Comparison of ENCODE assay signal across 8 mouse cellular contexts in the genomic region with DNA sequence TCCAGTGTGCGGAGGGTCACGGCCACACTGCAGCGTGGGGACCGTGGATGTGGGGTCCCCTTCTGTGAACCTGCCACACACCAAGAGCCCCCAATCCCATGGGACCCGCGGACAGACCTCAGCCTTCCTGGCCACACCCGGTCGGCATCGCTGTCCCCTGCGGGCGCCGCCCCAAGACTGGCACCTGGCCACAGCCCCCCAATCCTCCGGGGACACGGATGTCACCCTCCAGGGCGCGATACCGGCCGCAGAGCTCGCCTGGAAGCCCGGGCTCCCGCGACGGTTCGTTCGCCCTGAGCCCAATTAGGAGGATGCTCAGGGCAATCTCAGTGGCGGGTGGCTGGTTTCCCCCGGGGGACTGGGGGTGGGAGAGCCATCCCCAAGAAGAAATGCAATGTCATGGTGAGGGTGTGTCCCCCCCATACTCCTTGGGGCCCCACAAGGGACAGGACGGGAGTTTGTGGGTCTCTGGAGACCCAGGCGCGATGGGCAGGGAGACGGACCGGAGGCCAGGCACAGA. TPM values are rescaled to one million over a fixed set of nuclear protein-coding genes. Genes with fewer than 3 reads are reported as not detected.
DNase-seq lines count a peak whose midpoint lies in the region; ATAC-seq and TF ChIP-seq lines count a peak whose summit lies in the region.

No protein-coding gene starts in this region.

- H3K36me3 ChIP-seq in kidney, embryonic 14.5 days (ENCODE audit: control insufficient read depth, insufficient read depth, low read length) = no peaks in the 10 kb centered on the region
- no peaks in the 10 kb centered on the region for H3K36me3 ChIP-seq in kidney, adult 2 months (ENCODE audit: control insufficient read depth, insufficient read depth, low read length)
- no peaks in the 10 kb centered on the region for H3K36me3 ChIP-seq in heart, embryonic 16.5 days (ENCODE audit: control insufficient read depth, insufficient read depth)

- DNase-seq in kidney, adult 2 months = no peak
- peak; percentile 38 for DNase-seq in lung, postnatal 10 days
- DNase-seq in layer of hippocampus, adult 8-10 months (ENCODE audit: low spot score in 2 of 2) = no peak
- no peak for DNase-seq in left cerebral cortex, postnatal 4 days
- no peak for DNase-seq in thymus, adult 18-20 months

- 4% methylated on average over 32 of the region's 32 CpGs for WGBS in kidney, embryonic 14.5 days
- 5% methylated on average over 32 of the region's 32 CpGs for WGBS in kidney, adult 2 months
- 6% methylated on average over 32 of the region's 32 CpGs for WGBS in heart, embryonic 16.5 days

- no peak for TF ChIP-seq CTCF in kidney, adult 2 months (conservative IDR thresholded peaks at IDR 0.05; ENCODE audit: insufficient read depth, insufficient read length, low read depth, low read length)
- no peak for TF ChIP-seq CTCF in bone marrow macrophage, adult 2 months (IDR thresholded peaks at IDR 0.05; ENCODE audit: low read depth, low read length)

- H3K27ac ChIP-seq in kidney, embryonic 14.5 days (ENCODE audit: low read depth, low read length) = no peak overlapping the region
- H3K27ac ChIP-seq in kidney, adult 2 months (ENCODE audit: insufficient read depth, low read depth, low read length) = no peak overlapping the region
- H3K27ac ChIP-seq in bone marrow macrophage, adult 2 months (ENCODE audit: insufficient read depth, low read depth, low read length) = no peak overlapping the region
- no peak overlapping the region for H3K27ac ChIP-seq in heart, embryonic 16.5 days (ENCODE audit: low read length)

- peaks cover 10% of the 10 kb centered on the region for H3K27me3 ChIP-seq in kidney, embryonic 14.5 days (ENCODE audit: control insufficient read depth, insufficient read depth, low read length)
- peaks cover 5% of the 10 kb centered on the region for H3K27me3 ChIP-seq in kidney, adult 2 months (replicated peaks; ENCODE audit: control insufficient read depth, insufficient read depth, low read length)
- peaks cover 17% of the 10 kb centered on the region for H3K27me3 ChIP-seq in heart, embryonic 16.5 days (ENCODE audit: control insufficient read depth, insufficient read depth, low read length)

- peaks cover 3% of the 10 kb centered on the region; the same call in 1 of the 2 replicates for H3K9me3 ChIP-seq in kidney, embryonic 14.5 days (ENCODE audit: control insufficient read depth, low read length)
- H3K9me3 ChIP-seq in heart, embryonic 16.5 days (replicated peaks; ENCODE audit: control insufficient read depth, low read length) = 0 out of 2 replicates have a peak, but pooled peaks cover 4% of the 10 kb centered on the region

- H3K9ac ChIP-seq in kidney, embryonic 14.5 days (ENCODE audit: low read depth, low read length) = peak overlapping the region; percentile 87
- H3K9ac ChIP-seq in heart, embryonic 16.5 days (ENCODE audit: low read length) = peak overlapping the region; percentile 70

- no peak for ATAC-seq in kidney, embryonic 14.5 days (ENCODE audit: low FRiP score, low TSS enrichment)
- no peak for ATAC-seq in heart, embryonic 16.5 days (replicated peaks; ENCODE audit: extremely low read depth, insufficient read depth, low FRiP score)

- no peak for TF ChIP-seq POLR2A in kidney, adult 2 months (IDR thresholded peaks at IDR 0.05; ENCODE audit: low read depth, low read length)
- TF ChIP-seq POLR2A in bone marrow macrophage, adult 2 months (IDR thresholded peaks at IDR 0.05; ENCODE audit: borderline replicate concordance, low read depth, low read length) = no peak

- intact Hi-C loops in left cerebral cortex, postnatal 4 days (cut with DNase I) = no loop called here

- H3K4me3 ChIP-seq in kidney, embryonic 14.5 days (ENCODE audit: low read length) = peak overlapping the region; percentile 80
- H3K4me3 ChIP-seq in kidney, adult 2 months (ENCODE audit: insufficient read depth, low read depth, low read length) = no peak overlapping the region
- H3K4me3 ChIP-seq in bone marrow macrophage, adult 2 months (ENCODE audit: insufficient read depth, low read length) = peak overlapping the region; percentile 82
- H3K4me3 ChIP-seq in heart, embryonic 16.5 days (ENCODE audit: low read length) = peak overlapping the region; percentile 72

- H3K4me1 ChIP-seq in kidney, embryonic 14.5 days (ENCODE audit: control insufficient read depth, insufficient read depth, low read length) = peaks cover 54% of the 10 kb centered on the region
- no peaks in the 10 kb centered on the region for H3K4me1 ChIP-seq in kidney, adult 2 months (ENCODE audit: control insufficient read depth, insufficient read depth, low read length)
- H3K4me1 ChIP-seq in bone marrow macrophage, adult 2 months (ENCODE audit: control insufficient read depth, insufficient read depth, low read length) = peaks cover 29% of the 10 kb centered on the region
- peaks cover 47% of the 10 kb centered on the region for H3K4me1 ChIP-seq in heart, embryonic 16.5 days (ENCODE audit: control insufficient read depth, insufficient read depth, low read length)

- peak overlapping the region; percentile 100 for H3K4me2 ChIP-seq in kidney, embryonic 14.5 days (replicated peaks; ENCODE audit: low read depth, low read length)
- peak overlapping the region; percentile 87 for H3K4me2 ChIP-seq in heart, embryonic 16.5 days (ENCODE audit: low read depth, low read length)

RNA-seq across cellular contexts. Expression of a gene that starts 1.9 kb away (rescaled TPM):
- 115 and 122 TPM in 2 replicates for polyA plus RNA-seq in kidney, embryonic 14.5 days (2014; fragmentation: Nextera tagmentation; extraction: Ambion mirVana)
- polyA plus RNA-seq in kidney, adult 2 months (2012; rRNA removed) = 38.8 and 48.0 TPM in 2 replicates
- 75.2 and 77.2 TPM in 2 replicates for polyA plus RNA-seq in bone marrow macrophage, adult 2 months (2012; ENCODE audit: insufficient read depth, insufficient read length, missing spikeins)
- 33.9 and 39.7 TPM in 2 replicates for polyA plus RNA-seq in heart, embryonic 16.5 days (2015; fragmentation: Nextera tagmentation; extraction: Ambion mirVana)
- 100 to 1,000 TPM; 605 to 694 (median 657) TPM for total RNA-seq in layer of hippocampus, adult 8-10 months (2022)
- 100 to 1,000 TPM; 821 to 872 TPM for total RNA-seq in left cerebral cortex, postnatal 4 days (2021)

RNA-seq across cellular contexts. Expression of a gene that starts 37.9 kb away (rescaled TPM):
- polyA plus RNA-seq in kidney, embryonic 14.5 days (2014; fragmentation: Nextera tagmentation; extraction: Ambion mirVana) = not detected in 2 replicates
- polyA plus RNA-seq in kidney, adult 2 months (2012; rRNA removed) = 0.17 and 0.52 TPM in 2 replicates
- not detected in 2 replicates for polyA plus RNA-seq in bone marrow macrophage, adult 2 months (2012; ENCODE audit: insufficient read depth, insufficient read length, missing spikeins)
- polyA plus RNA-seq in heart, embryonic 16.5 days (2015; fragmentation: Nextera tagmentation; extraction: Ambion mirVana) = not detected in 2 replicates
- not detected for total RNA-seq in layer of hippocampus, adult 8-10 months (2022)
- not detected for total RNA-seq in left cerebral cortex, postnatal 4 days (2021)
